Mouse (Mus musculus): ENCODE data around the gene Acads. TPM values are rescaled to one million over a fixed set of nuclear protein-coding genes. Genes with fewer than 3 reads are reported as not detected.
A peak's percentile ranks its signal among the peaks of the same experiment; 100 is the strongest.
"Not testable (repeated sequence)": the region's sequence is repeated elsewhere in the genome, so short reads cannot be mapped to it uniquely, and the experiment has no call there.

The Acads gene
- polyA plus RNA-seq, 2 experiments from 2014 or later: 14.7 to 24.1 TPM

GRCm38 (mm10) chr5:115149675-115150459, 30.7 kb upstream of the Acads start:
- ATAC-seq: no peak

DNA sequence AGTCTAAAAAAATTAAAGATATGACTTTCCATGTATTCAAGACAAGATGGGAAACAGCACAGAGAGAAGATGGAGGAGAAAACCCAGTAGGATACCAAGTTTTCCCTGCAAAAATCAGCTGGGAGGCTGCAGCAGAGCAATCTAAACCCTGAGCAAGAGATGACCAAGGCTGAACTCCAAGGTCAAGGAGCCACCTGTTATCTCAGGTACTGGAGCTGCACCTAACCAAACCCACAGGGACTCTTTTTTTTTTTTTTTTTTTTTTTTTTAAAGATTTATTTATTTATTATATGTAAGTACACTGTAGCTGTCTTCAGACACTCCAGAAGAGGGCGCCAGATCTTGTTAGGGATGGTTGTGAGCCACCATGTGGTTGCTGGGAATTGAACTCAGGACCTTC, 29.7 kb upstream of the Acads start:
- ATAC-seq: not testable (repeated sequence)

DNA sequence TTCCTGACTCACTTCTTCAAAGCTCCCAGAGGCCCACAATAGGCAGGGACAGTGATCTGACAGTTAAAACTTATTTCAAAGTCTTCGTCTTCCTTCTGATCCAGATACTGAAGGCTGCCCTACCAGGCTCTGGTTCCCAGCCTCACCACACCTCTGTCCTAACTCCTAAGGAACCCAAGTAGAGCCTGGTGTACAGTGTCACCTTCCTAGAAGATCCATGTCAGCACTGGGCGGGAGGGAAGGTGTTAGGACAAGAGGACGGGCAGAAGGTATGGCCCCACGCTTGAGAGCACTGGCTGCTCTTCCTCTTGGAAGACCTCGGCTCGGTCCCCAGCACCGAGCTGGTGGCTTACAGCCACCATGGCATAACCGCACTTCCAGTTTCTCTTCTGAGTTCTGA, 29.2 kb upstream of the Acads start:
- no peak for ATAC-seq

GRCm38 (mm10) chr5:115147388-115147787, 28.2 kb upstream of the Acads start:
- no peak for ATAC-seq

DNA sequence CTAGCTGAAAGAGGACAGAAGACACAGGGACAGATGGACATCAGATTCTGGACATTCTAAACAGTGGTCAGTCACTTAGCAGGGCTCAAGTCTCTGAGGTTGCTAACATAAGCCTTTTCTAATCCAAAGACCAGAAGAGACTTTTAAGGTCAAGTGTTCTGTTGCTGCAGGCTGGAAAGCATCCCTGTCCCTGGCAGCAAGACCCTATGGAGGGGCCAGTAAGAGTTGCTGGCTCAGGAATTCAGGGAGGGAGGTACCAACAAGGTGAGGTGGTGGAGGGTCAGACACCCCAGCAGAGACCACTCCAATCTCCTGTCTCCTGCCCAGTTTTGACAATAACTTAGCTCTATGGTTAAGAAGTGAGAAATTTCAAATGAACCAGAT, 27.6 kb upstream of the Acads start:
- ATAC-seq: no peak

GRCm38 (mm10) chr5:115145976-115146746, 27.0 kb upstream of the Acads start:
- no peak for ATAC-seq

GRCm38 (mm10) chr5:115145253-115145968, 26.3 kb upstream of the Acads start:
- no peak for ATAC-seq

GRCm38 (mm10) chr5:115144471-115144870, 25.3 kb upstream of the Acads start:
- no peak for ATAC-seq

DNA sequence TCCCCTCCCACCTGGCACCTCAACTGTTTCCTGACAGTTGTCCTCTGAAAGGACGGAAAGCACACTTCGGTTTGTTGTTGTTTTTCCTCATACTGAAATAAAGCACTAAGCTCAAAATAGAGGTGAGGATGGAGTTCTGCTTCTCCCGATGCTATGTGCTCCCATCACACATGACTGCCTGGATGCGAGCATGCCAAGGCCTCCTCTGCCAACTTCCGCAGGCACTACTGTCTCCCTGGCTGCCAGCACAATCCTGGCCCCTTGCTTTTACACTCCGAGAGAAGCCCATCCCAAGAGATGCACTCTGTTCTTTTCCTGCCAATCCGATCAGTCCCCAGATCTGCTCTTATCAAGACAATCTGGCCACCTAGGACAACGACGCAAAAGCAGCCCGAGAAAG, 24.4 kb upstream of the Acads start:
- ATAC-seq: no peak

GRCm38 (mm10) chr5:115142166-115142697, 23.1 kb upstream of the Acads start:
- no peak for ATAC-seq

DNA sequence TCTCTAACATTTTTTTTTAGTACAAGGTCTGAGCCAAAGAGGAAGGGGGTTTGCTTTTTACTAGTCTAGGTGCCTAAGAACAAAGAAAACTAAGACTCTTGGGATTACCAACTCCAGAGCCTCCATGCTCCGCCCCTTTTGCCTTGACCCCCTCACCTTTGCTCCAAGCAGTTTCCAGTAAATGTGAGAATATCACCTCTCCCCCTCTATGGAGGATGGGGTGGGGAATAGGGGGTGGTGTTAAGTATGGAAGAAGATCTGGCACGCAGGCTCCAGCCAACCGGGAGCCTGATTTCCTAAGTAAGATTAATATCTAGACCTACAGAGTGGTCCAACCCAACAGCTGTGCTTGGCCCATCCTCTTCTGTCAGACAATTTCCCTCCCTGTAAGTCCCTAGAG, 21.6 kb upstream of the Acads start:
- no peak for ATAC-seq

DNA sequence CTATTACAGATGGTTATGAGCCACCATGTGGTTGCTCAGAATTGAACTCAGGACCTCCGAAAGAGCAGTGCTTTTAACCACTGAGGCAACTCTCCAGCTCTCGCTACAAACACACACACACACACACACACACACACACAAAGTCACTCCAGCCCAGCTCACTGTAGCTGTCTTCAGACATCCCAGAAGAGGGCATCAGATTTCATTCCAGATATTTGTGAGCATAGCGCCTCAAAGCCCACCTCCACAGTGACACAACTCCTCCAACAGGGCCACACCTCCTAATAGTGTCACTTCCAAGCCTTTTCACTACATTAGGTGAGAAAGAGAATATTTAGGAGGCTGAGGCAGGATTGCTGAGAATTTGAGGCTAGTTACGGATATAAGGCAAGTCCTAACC, 20.0 kb upstream of the Acads start:
- ATAC-seq: no peak

DNA sequence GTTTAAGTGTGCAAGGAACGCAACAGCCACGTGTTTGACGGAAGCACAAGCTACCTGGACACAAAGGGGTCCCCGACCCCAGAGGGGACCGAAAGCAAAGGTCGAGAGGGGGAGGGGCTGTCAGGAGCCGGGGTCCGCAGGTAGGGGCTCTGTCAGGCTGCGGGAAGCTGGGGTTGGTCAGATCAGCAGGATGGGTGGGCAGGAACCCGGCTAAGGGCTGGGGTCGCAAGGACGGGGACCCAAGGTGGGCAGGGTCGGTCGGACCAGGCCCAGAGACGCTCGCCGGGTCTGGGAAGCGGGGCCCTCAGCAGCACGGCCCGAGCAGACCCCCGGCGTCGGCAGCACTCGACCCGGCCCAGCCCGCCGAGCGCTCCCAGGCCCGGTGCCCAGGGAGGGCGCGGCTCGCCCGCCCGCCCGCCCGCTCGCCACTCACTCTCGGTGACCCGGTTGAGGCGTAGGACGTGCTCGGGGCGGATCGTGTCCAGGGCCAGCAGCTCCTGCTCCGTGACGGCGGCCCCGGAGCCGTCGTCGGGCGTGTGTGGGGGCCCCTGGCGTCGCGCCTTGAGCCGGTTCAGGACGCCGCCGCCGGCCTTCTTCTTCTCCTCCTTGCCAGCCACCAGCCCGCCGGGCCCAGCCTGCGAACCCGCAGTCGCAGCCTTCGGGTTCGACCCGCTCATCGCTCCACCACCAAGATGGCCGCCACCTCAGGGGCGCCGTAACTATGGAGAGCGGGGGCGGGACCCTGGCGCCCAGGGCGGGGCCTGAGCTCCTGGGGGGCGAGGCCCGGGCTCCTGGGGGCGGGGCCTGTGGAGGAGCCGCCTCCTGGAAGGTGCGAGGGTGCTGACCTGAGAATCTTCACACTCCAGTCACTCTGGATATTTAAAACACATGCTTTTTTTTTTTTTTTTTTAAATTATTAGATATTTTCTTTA, 15.4 kb upstream of the Acads start, which contains the start of gene Unc119b:
Gene Unc119b, minus strand, starts transcription at position 742 of the 932 bp plus-strand sequence.
- ATAC-seq: peak; percentile 67

- no peak for ATAC-seq
Measured at GRCm38 (mm10) chr5:115133358-115134066, 14.4 kb upstream of the Acads start.

- ATAC-seq: peak; percentile 82
Measured at GRCm38 (mm10) chr5:115132465-115132864, 13.3 kb upstream of the Acads start.

DNA sequence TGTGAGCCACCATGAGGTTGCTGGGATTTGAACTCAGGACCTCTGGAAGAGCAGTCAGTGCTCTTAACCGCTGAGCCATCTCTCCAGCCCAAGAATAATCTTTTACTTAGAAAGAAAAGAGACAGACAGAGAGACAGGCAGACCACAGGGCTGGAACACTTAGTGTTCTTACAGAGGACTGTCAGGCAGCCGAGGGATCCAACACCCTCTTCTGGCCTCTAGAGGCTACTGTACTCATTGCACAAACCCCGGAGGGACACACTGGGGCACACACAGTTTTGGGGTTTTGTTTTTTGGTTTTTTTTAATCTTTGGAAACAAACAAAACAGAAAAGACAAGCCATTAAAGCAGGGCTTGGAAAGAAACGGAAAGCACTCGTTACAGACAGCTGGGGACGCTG, 10.2 kb upstream of the Acads start:
- ATAC-seq: no peak

GRCm38 (mm10) chr5:115127421-115128179, 8.5 kb upstream of the Acads start:
- no peak for ATAC-seq

- no peak for ATAC-seq
Measured at GRCm38 (mm10) chr5:115126578-115127312, 7.6 kb upstream of the Acads start.

DNA sequence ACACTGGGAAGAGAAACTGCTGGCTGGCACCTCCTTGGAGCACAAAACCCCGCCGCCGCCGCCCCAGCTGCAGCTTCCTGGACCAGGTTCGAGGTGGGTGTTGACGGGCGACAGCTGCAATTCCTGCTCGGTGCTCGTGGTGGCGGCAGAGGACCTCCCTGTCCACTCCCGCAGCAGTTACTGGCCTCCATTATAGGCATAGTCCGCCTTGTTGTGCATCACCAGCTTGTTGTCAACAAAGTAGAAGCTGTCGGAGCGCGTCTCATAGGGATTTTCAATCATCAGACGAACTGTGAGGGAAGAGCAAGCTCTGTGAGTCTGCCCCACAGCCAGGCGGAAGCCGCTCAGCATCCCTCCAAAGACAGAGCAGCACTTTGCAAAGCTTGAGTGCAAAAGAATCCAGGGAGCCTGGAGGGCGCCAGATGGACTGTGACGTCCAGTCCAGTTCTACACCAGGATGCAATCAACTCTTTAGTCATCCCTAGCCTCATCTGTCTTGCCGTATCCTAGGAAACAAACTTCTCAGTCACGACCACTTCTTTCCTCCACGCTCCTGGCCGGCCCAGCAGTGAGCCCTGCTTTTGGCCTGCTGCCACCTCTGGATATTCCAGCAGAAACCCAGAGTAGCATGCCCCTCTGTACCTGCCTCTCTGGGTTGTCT, 6.2 kb upstream of the Acads start:
- ATAC-seq: peak; percentile 85
